18 mouse cellular contexts compared by ENCODE assay signal in genomic region chr7:53912992-53913391, GRCm38 (mm10).
DNase-seq lines count a peak whose midpoint lies in the region; ATAC-seq and TF ChIP-seq lines count a peak whose summit lies in the region.
"Had no signal": no experiment of that assay in that cellular context is flagged by ENCODE, and none has a peak within 500 bp of the region (broad histone marks: within the 10 kb centered on the region; RNA-seq: fewer than 3 reads in every experiment).

No protein-coding gene starts in this region.

- H3K27me3 ChIP-seq in hindbrain, embryonic 16.5 days (replicated peaks; ENCODE audit: control insufficient read depth, insufficient read depth, low read length), result no peaks in the 10 kb centered on the region
- H3K27me3 ChIP-seq in hindbrain, embryonic 13.5 days, result no peaks in the 10 kb centered on the region
- H3K27me3 ChIP-seq: embryonic facial prominence, embryonic 12.5 days; forebrain, embryonic 12.5 days had no signal

- H3K9ac ChIP-seq in hindbrain, embryonic 16.5 days (ENCODE audit: low read depth, low read length), result no peak overlapping the region
- no peak overlapping the region for H3K9ac ChIP-seq in hindbrain, embryonic 13.5 days
- H3K9ac ChIP-seq: embryonic facial prominence, embryonic 12.5 days; forebrain, embryonic 12.5 days had no signal

- H3K4me1 ChIP-seq in hindbrain, embryonic 16.5 days (ENCODE audit: control insufficient read depth, insufficient read depth, low read depth, low read length), result no peaks in the 10 kb centered on the region
- H3K4me1 ChIP-seq in hindbrain, embryonic 13.5 days (replicated peaks), result 0 out of 2 replicates have a peak, but pooled peaks cover 3% of the 10 kb centered on the region
- H3K4me1 ChIP-seq in olfactory bulb, adult 2 months (ENCODE audit: control insufficient read depth, insufficient read depth, low read length), result peaks cover 3% of the 10 kb centered on the region; the same call in 1 of the 2 replicates
- H3K4me1 ChIP-seq: embryonic facial prominence, embryonic 12.5 days; heart, embryonic 10.5 days had no signal

- ATAC-seq in hindbrain, embryonic 16.5 days, result peak; percentile 69; the same call in 1 of the 2 replicates
- ATAC-seq in hindbrain, embryonic 13.5 days (ENCODE audit: low FRiP score), result no peak
- ATAC-seq: forebrain, embryonic 16.5 days had no signal

- H3K27ac ChIP-seq in hindbrain, embryonic 16.5 days (ENCODE audit: low read depth, low read length), result no peak overlapping the region
- no peak overlapping the region for H3K27ac ChIP-seq in hindbrain, embryonic 13.5 days
- peak overlapping the region; percentile 51; the same call in 1 of the 2 replicates for H3K27ac ChIP-seq in olfactory bulb, adult 2 months (ENCODE audit: insufficient read depth, low read depth, low read length)
- H3K27ac ChIP-seq: embryonic facial prominence, embryonic 12.5 days; forebrain, embryonic 12.5 days; heart, embryonic 10.5 days had no signal

- 61% methylated on average over 2 of the region's 2 CpGs for WGBS in hindbrain, embryonic 16.5 days
- 51% methylated on average over 2 of the region's 2 CpGs for WGBS in hindbrain, embryonic 13.5 days
- 14% methylated on average over 2 of the region's 2 CpGs for WGBS in olfactory bulb, adult 2 months

- no peaks in the 10 kb centered on the region for H3K36me3 ChIP-seq in hindbrain, embryonic 16.5 days (ENCODE audit: control insufficient read depth, insufficient read depth, low read length)
- H3K36me3 ChIP-seq in hindbrain, embryonic 13.5 days, result no peaks in the 10 kb centered on the region
- H3K36me3 ChIP-seq: embryonic facial prominence, embryonic 12.5 days; forebrain, embryonic 12.5 days; heart, embryonic 10.5 days had no signal

- no peak overlapping the region for H3K4me3 ChIP-seq in hindbrain, embryonic 16.5 days (ENCODE audit: low read length)
- no peak overlapping the region for H3K4me3 ChIP-seq in hindbrain, embryonic 13.5 days
- no peak overlapping the region for H3K4me3 ChIP-seq in olfactory bulb, adult 2 months (ENCODE audit: insufficient read depth, low read depth, low read length)
- H3K4me3 ChIP-seq: embryonic facial prominence, embryonic 12.5 days; forebrain, embryonic 12.5 days; heart, embryonic 10.5 days had no signal

- no peak overlapping the region for H3K4me2 ChIP-seq in hindbrain, embryonic 16.5 days (ENCODE audit: low read length)
- H3K4me2 ChIP-seq in hindbrain, embryonic 13.5 days, result no peak overlapping the region
- H3K4me2 ChIP-seq: embryonic facial prominence, embryonic 12.5 days; forebrain, embryonic 12.5 days had no signal

- TF ChIP-seq POLR2A in brain, embryonic 14.5 days (IDR thresholded peaks at IDR 0.05; ENCODE audit: borderline replicate concordance, extremely low read depth, insufficient read depth, insufficient read length, poor library complexity, severe bottlenecking), result no peak
- TF ChIP-seq POLR2A in olfactory bulb, adult 2 months (IDR thresholded peaks at IDR 0.05; ENCODE audit: insufficient read depth, low read depth, low read length), result no peak

- no peak for TF ChIP-seq CTCF in brain, embryonic 14.5 days (IDR thresholded peaks at IDR 0.05; ENCODE audit: borderline replicate concordance, extremely low read depth, insufficient read depth, insufficient read length)
- no peak for TF ChIP-seq CTCF in olfactory bulb, adult 2 months (IDR thresholded peaks at IDR 0.05; ENCODE audit: insufficient read depth, low read depth, low read length)

- DNase-seq in brain, adult 2 months (ENCODE audit: low read depth, low spot score), result peak; percentile 25
- DNase-seq in brain, embryonic 14.5 days (ENCODE audit: low read depth), result peak; percentile 19
- no peak for DNase-seq in adrenal gland, adult 18-20 months (ENCODE audit: low spot score in 2 of 2)
- DNase-seq: adrenal gland, adult 8-10 months; cerebellum, adult 18-20 months; cerebellum, adult 9-11 months; cerebellum, postnatal 36 days; gastrocnemius, postnatal 10 days; heart, adult 18-20 months; heart, postnatal 10 days; kidney, adult 18-20 months had no signal

- H3K9me3 ChIP-seq in hindbrain, embryonic 16.5 days (ENCODE audit: control insufficient read depth, low read length), result no peaks in the 10 kb centered on the region
- no peaks in the 10 kb centered on the region for H3K9me3 ChIP-seq in hindbrain, embryonic 13.5 days
- H3K9me3 ChIP-seq: embryonic facial prominence, embryonic 12.5 days; forebrain, embryonic 12.5 days; heart, embryonic 10.5 days had no signal

Comparison
In these comparisons a context has a peak if more than half of its experiments do, and no peak if none do; other contexts are left out.
1. DNase-seq: peak in brain, adult 2 months (single experiment) and brain, embryonic 14.5 days (single experiment); none in adrenal gland, adult 18-20 months (0 of 2).